Mouse (Mus musculus): ENCODE results near the gene Psmd3. TPM values are rescaled to one million over a fixed set of nuclear protein-coding genes. Genes with fewer than 3 reads are reported as not detected.
"Not testable (repeated sequence)": the region's sequence is repeated elsewhere in the genome, so short reads cannot be mapped to it uniquely, and the experiment has no call there.

The Psmd3 gene
- polyA plus RNA-seq, 1 experiment from 2014 or later = 105 TPM

DNA sequence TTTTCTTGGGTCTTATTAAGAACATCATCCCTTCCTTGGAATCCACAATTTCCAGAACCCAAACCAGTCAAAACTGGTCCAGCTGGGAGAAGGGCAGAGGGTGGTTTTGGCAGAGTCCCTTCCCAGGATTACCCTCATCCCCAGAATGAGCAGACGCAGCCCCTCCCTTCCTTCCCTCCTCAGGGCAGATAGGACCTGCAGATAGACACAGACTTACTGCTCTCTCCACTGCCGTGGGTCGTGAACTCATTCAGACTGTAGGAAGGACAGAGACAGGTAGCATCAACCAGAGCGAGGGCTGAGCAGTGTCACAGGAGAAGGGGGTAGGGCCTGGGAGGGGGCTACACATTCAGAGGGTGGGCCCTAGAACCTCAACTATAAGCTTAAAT is 28.7 kb downstream of the Psmd3 start:
- WGBS = 76% methylated on average over 4 of the region's 4 CpGs
- peaks cover 18% of the 10 kb centered on the region for H3K4me1 ChIP-seq (ENCODE audit: insufficient read depth, low read depth, low read length)
- H3K36me3 ChIP-seq (ENCODE audit: insufficient read depth, low read length) = no peaks in the 10 kb centered on the region
- H3K9me3 ChIP-seq (ENCODE audit: low read length) = no peaks in the 10 kb centered on the region
- ATAC-seq (no peak), DNase-seq (ENCODE audit: low spot score) (no peak)
- peak overlapping the region; percentile 43 for H3K27ac ChIP-seq (ENCODE audit: low read length)
- H3K27me3 ChIP-seq (replicated peaks; ENCODE audit: insufficient read depth, low read length) = no peaks in the 10 kb centered on the region
- peak overlapping the region; percentile 20 for H3K4me2 ChIP-seq (replicated peaks; ENCODE audit: low read depth, low read length)
- no peak overlapping the region for H3K4me3 ChIP-seq (ENCODE audit: low read depth, low read length)
- no peak overlapping the region for H3K9ac ChIP-seq (replicated peaks; ENCODE audit: low read depth)
- no peak for TF ChIP-seq CTCF (IDR thresholded peaks at IDR 0.05)
- TF ChIP-seq EP300 (IDR thresholded peaks at IDR 0.05) = no peak

DNA sequence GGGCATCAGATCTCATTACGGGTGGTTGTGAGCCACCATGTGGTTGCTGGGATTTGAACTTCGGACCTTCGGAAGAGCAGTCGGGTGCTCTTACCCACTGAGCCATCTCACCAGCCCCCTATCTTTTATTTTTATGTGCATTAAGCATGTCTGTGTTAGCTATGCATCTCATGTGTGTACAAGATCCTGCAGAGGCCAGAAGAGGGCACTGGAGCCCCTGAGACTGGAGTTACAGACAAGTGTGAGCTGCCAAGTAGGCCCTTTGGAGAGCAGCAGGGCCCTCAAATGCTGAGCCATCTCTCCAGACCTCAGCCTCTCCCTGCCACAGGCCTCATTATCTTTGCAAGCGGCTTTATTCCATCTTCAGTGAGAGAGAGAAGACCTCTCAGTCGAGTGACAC is 29.7 kb downstream of the Psmd3 start:
- not testable (repeated sequence) for H3K9me3 ChIP-seq (ENCODE audit: low read length); H3K9ac ChIP-seq (replicated peaks; ENCODE audit: low read depth); ATAC-seq; H3K27me3 ChIP-seq (replicated peaks; ENCODE audit: insufficient read depth, low read length); H3K27ac ChIP-seq (ENCODE audit: low read length); H3K36me3 ChIP-seq (ENCODE audit: insufficient read depth, low read length); H3K4me3 ChIP-seq (ENCODE audit: low read depth, low read length); H3K4me2 ChIP-seq (replicated peaks; ENCODE audit: low read depth, low read length)
- peak; percentile 65 for DNase-seq (ENCODE audit: low spot score)
- H3K4me1 ChIP-seq (ENCODE audit: insufficient read depth, low read depth, low read length) = peaks cover 18% of the 10 kb centered on the region
- 93% methylated on average over 6 of the region's 6 CpGs for WGBS
- peak; percentile 64 for TF ChIP-seq CTCF (IDR thresholded peaks at IDR 0.05)

DNA sequence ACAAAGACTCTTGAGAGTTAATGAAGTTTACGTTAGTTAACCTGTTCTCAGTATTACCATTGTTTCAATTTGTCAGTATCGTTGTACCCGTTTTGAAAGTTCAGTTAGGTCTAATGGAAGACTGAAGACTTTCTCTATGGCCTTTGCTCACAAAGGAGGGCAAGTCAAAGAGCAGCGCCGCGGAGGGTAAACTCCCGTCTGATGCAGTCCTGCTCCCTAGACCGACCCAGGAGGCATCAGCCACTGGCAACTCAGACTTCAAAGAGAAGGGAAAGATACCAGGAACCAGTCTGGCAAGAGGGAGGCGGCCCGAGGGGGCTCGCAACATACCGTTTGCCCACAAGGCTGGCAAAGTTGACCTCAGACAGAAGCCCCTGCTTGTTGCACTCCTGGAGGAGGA is 31.3 kb downstream of the Psmd3 start:
- ATAC-seq = no peak
- no peak for TF ChIP-seq EP300 (IDR thresholded peaks at IDR 0.05)
- no peak for TF ChIP-seq CTCF (IDR thresholded peaks at IDR 0.05)
- Histone ChIP-seq H3K36me3 (ENCODE audit: insufficient read depth, low read length) (0 out of 2 replicates have a peak, but pooled peaks cover 5% of the 10 kb centered on the region), H3K4me2 (replicated peaks; ENCODE audit: low read depth, low read length) (no peak overlapping the region), H3K9me3 (ENCODE audit: low read length) (no peaks in the 10 kb centered on the region), H3K4me1 (ENCODE audit: insufficient read depth, low read depth, low read length) (peaks cover 17% of the 10 kb centered on the region), H3K27me3 (replicated peaks; ENCODE audit: insufficient read depth, low read length) (no peaks in the 10 kb centered on the region), H3K4me3 (ENCODE audit: low read depth, low read length) (no peak overlapping the region), H3K27ac (ENCODE audit: low read length) (no peak overlapping the region), H3K9ac (replicated peaks; ENCODE audit: low read depth) (no peak overlapping the region)
- WGBS = 52% methylated on average over 12 of the region's 12 CpGs
- no peak for DNase-seq (ENCODE audit: low spot score)

DNA sequence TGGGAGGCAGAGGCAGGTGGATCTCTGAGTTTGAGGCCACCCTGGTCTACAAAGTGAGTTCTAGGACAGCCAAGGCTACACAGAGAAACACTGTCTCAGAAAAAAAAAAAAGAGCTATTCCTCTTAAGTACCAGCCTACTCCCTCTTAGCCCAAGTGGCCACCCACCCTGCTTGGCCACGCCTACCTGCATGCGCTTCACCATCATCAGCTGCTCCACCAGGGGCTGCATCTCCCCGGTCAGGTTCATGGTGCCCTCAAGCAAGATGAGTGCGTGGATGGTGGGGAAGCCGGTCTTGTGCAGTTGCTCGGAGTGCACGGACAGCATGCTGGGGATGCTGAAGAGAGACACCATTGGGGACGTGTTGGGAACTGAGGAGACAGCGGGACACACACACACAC is 33.6 kb downstream of the Psmd3 start:
- no peak overlapping the region for H3K9ac ChIP-seq (replicated peaks; ENCODE audit: low read depth)
- H3K27ac ChIP-seq (ENCODE audit: low read length) = no peak overlapping the region
- no peak for DNase-seq (ENCODE audit: low spot score)
- 94% methylated on average over 9 of the region's 9 CpGs for WGBS
- H3K4me2 ChIP-seq (replicated peaks; ENCODE audit: low read depth, low read length) = no peak overlapping the region
- H3K4me3 ChIP-seq (ENCODE audit: low read depth, low read length) = no peak overlapping the region
- peaks cover 7% of the 10 kb centered on the region; the same call in 1 of the 2 replicates for H3K4me1 ChIP-seq (ENCODE audit: insufficient read depth, low read depth, low read length)
- 0 out of 2 replicates have a peak, but pooled peaks cover 5% of the 10 kb centered on the region for H3K36me3 ChIP-seq (ENCODE audit: insufficient read depth, low read length)
- TF ChIP-seq EP300 (IDR thresholded peaks at IDR 0.05) = no peak
- no peak for TF ChIP-seq CTCF (IDR thresholded peaks at IDR 0.05)
- no peak for ATAC-seq
- H3K27me3 ChIP-seq (replicated peaks; ENCODE audit: insufficient read depth, low read length) = no peaks in the 10 kb centered on the region
- H3K9me3 ChIP-seq (ENCODE audit: low read length) = no peaks in the 10 kb centered on the region

DNA sequence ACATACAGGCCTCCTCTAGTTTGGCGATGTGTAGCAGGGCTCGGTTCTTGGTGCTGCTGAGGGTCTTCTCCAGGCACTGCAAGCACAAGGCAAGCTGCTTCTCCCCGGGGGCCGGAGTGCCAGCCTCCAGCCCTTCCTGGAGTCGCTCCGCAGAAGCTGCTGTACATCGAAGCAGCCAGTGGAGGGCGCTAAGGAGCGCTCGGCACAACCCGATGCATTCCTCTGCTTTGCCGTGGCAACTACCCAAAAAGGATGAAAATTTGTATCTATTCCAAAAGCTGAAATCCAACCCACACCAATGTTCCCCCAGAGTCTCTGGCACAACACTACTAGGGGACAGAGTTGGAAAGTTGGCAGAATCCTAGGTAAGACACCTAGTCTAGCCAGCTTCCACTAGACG is 35.5 kb downstream of the Psmd3 start:
- Histone ChIP-seq H3K4me3 (ENCODE audit: low read depth, low read length) (no peak overlapping the region), H3K9ac (replicated peaks; ENCODE audit: low read depth) (no peak overlapping the region), H3K4me1 (ENCODE audit: insufficient read depth, low read depth, low read length) (peaks cover 16% of the 10 kb centered on the region; the same call in 1 of the 2 replicates), H3K4me2 (replicated peaks; ENCODE audit: low read depth, low read length) (no peak overlapping the region), H3K9me3 (ENCODE audit: low read length) (no peaks in the 10 kb centered on the region), H3K27ac (ENCODE audit: low read length) (peak overlapping the region; percentile 32; the same call in 1 of the 2 replicates), H3K36me3 (ENCODE audit: insufficient read depth, low read length) (0 out of 2 replicates have a peak, but pooled peaks cover 5% of the 10 kb centered on the region), H3K27me3 (replicated peaks; ENCODE audit: insufficient read depth, low read length) (no peaks in the 10 kb centered on the region)
- no peak for TF ChIP-seq EP300 (IDR thresholded peaks at IDR 0.05)
- TF ChIP-seq CTCF (IDR thresholded peaks at IDR 0.05) = peak; percentile 90
- WGBS = 22% methylated on average over 13 of the region's 13 CpGs
- DNase-seq (ENCODE audit: low spot score) = peak; percentile 79
- ATAC-seq = no peak

DNA sequence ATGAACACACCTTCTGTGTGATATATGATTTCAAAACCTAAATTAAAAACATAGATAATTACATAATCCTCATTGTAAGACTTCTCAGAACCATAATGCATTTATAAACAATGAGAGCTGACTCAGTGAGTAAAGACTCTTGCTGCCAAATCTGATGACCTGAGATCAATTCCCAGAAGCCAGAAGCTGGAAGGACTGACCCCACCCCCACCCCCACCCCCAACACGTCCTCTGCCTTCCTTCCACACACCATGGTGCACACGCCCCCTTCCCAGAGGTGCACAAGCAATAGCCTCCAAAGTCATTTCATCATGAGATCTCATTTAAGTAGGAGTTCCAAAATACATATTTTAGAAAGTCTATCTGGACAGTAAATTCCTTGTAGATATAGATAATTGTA is 38.4 kb downstream of the Psmd3 start:
- peaks cover 16% of the 10 kb centered on the region; the same call in 1 of the 2 replicates for H3K4me1 ChIP-seq (ENCODE audit: insufficient read depth, low read depth, low read length)
- DNase-seq (ENCODE audit: low spot score) = peak; percentile 48

More for the DNA sequence above, 38.4 kb downstream of the Psmd3 start:
- no peak for TF ChIP-seq EP300 (IDR thresholded peaks at IDR 0.05)
- TF ChIP-seq CTCF (IDR thresholded peaks at IDR 0.05) = no peak
- peak overlapping the region; percentile 81 for H3K27ac ChIP-seq (ENCODE audit: low read length)
- H3K27me3 ChIP-seq (replicated peaks; ENCODE audit: insufficient read depth, low read length) = no peaks in the 10 kb centered on the region
- H3K4me3 ChIP-seq (ENCODE audit: low read depth, low read length) = no peak overlapping the region
- 0 out of 2 replicates have a peak, but pooled peaks cover 11% of the 10 kb centered on the region for H3K36me3 ChIP-seq (ENCODE audit: insufficient read depth, low read length)
- WGBS = 71% methylated on average over 2 of the region's 2 CpGs
- ATAC-seq = no peak
- H3K9me3 ChIP-seq (ENCODE audit: low read length) = no peaks in the 10 kb centered on the region
- no peak overlapping the region for H3K9ac ChIP-seq (replicated peaks; ENCODE audit: low read depth)
- no peak overlapping the region for H3K4me2 ChIP-seq (replicated peaks; ENCODE audit: low read depth, low read length)

All from lung, postnatal 0 days (tissue).